Mouse (Mus musculus) left cerebral cortex, postnatal 10 days (tissue): Measurements from ENCODE around the gene Sh3pxd2a. TPM values are rescaled to one million over a fixed set of nuclear protein-coding genes. Genes with fewer than 3 reads are reported as not detected.

Source experiments
- DNase-seq, 2 experiments: peaks; one replicate each; pipeline ENCODE4 v3.0.0; 2021 to 2022; ENCODE audit warnings: low spot score in 2 of 2, mixed read lengths in 1 of 2; ENCODE audit errors: extremely low spot score in 1 of 2
- intact Hi-C: fragments of 180-260 bp; cut with DNase I; formaldehyde crosslinking; loops from one replicate; pipeline ENCODE4 v1.15.1; 2025
- total RNA-seq, 2 experiments: library from RNA; stranded (reverse); gene quantifications; 2 replicates each; pipeline ENCODE4 v1.2.3; 2021

Sh3pxd2a gene
- total RNA-seq, 2 experiments from 2014 or later: 22.8 to 23.4 TPM

DNA sequence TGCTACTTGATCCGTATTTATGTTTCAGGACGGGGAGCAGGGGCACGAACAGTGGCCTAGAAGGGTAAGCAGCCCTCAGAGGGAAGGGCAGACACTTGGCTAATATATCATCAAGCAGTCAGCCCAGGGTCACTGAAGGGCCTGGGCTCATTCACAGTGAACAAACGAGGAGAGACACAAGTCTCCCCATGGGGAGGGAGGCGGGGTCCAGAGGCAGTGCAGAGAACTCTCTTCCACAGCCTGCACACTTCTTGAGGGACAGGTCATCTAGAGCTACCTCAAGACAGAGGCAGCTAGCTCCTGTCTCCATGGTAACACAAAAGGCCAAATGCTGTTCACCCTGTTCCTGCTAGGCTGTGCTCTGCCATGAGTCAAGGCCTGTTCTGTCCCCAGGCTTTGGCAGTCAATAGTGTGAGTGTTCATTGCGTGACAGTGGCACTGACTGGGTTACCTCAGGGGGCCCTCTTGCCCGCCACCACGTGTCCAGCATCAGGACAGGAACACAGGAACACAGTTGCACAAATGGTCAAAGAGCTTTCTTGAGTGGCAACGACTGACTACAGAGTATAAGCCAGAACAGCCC, 101.0 kb downstream of the Sh3pxd2a start:
- DNase-seq: no peak
- intact Hi-C loops: no loop called here

DNA sequence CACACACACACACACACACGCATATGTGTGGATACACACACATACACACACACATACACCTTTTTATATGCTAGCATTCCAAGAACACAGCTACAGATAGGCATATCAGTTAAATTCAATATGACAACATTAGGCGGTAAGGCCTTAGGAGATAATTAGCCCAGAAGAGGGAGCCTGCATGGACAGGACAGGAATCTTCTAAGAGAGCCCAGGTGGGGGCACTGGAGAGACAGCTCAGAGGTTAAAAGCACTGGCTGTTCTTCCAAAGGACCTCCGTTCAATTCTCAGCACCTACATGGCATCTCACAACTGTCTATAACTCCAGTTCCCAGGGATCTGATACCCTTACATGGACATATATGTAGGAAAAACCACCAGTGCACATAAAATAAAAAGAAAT, 103.3 kb downstream of the Sh3pxd2a start:
- intact Hi-C loops: no loop called here
- DNase-seq: no peak

DNA sequence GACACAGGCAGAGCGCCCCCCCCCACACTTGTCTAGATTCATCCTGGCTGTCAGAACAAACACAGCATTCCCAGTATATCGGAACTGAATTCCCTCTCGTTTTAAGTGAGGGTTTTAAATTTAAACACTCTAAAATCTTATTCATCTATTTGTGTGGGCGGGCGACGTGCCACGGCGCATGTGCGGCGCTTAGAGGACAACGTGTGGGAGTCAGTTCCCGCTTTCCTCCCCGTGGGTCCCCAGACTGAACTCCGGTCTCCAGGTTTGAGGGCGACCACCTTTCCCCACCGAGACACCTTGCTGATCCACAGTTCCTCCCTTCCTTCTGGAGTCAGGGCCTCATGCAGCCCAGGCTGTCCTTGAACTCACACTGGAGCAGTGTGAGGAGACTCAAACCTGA, 104.2 kb downstream of the Sh3pxd2a start:
- no peak for DNase-seq
- intact Hi-C loops: no loop called here

DNA sequence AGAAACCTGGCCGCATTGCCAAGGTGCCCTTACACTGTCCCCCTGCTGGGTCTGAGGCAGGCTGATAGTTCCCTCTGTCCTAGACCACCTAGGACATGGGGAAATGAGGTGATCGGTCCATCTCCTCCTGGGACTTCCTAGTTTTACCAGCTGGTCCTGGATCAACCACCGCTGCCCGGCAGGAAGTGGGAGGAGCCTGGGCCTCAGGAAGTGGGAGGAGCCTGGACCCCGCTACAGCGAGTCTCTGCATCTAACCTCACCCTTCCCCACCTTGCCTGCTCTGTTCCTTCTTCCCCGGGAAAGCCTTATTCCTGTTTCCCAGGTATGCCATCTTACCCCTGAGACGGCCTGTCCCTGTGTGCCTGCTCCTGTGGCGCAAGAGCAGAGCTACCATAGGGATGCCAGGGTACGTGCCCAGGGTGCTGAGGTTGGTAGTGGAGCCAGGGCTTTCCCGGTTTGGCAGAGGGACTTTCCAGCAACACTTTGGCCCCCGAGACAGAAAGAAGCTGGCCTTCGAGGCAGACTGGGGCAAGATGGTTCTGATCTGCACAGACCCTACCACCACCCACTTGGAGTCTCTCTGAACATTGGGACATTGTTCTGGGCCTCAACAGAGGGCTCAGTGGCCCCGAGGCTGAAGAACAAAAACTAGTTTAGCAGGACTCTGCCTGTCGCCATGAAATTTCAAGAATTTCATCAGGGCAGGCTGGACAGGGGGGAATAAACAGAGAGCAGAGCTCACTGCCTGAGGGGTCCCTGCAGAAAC, 104.9 kb downstream of the Sh3pxd2a start:
- intact Hi-C loops: loop anchor here (10.0 kb wide), 1 partner anchor 465 kb away; no protein-coding TSS in a partner anchor
- DNase-seq: no peak

DNA sequence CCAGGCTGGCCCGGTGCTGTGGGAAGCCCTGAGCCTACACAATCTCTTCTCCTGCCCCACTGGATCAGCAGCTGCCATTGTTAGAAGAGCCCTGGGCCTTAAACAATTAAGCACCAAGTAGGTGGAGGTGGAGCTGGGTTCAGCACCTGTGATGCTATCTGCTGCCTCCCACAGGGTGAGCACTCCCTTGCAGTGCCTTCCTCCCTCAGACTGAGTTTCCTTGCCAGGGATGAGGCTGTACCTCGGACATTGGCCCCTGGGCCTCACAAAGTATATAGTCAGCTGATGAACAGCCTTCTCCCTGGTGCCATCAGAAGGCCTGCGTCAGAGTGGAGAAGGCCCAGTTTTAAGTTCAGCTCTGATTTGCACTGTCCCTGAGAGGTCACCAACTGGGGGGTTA, 106.9 kb downstream of the Sh3pxd2a start:
- no peak for DNase-seq
- intact Hi-C loops: loop anchor here (2.0 to 10.0 kb wide), 2 partner anchors 108 to 468 kb away; partner anchors contain the start of gene Sh3pxd2a

DNA sequence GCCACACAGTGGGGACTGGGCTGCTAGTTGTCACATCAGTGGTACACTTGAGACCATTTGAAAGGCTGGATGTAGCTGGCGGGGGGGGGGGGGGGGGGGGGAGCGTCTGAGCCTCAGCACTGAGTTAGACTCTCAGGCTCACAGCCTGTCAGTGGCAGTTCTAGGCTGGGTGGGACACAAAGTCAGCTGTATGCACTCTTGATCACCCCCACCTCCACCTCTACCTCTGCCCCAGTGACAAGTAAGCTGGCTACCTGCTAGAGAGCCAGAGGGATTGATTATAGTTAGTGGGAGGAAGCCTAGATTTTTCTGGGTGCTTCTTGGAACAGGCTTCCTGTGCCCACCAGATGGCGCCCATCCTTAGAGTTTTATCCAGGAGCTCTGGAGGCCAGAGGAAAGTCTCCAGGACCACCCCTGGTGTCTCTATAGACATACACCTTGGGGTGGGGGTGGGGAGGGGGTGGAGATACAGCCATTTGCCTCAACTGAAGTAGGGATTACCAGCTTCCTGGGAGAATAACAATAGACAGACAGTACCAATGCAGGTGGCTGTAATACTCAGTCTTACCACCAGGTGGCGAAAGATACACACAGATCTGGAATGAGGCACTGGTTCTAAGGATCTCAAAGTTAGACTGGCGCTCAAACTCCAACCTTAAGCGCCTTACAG, 107.9 kb downstream of the Sh3pxd2a start:
- intact Hi-C loops: loop anchor here (1.0 to 10.0 kb wide), 3 partner anchors 108 to 468 kb away; partner anchors contain the start of gene Sh3pxd2a
- peak; percentile 77 to 80 for DNase-seq

DNA sequence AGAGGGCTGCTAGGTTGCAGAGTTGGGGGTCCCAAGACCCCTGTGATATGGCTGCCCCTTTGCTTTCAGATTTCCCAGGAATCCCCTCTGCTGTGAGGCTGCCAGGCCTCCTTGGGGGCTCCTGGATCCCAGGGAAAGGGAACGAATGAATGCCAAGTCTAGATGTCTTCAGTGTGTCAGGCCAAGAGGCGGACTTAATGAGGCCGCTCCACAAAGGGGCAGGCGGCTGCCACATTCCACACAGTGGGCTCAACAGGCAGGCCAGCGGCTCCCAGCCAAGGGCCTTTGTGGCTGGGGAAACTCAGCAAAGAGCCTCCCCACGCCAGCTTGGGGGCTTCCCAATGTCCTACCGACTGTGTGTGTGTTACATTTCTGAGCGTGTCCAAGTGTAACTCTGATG, 109.7 kb downstream of the Sh3pxd2a start:
- intact Hi-C loops: loop anchor here (10.0 kb wide), 1 partner anchor 470 kb away; no protein-coding TSS in a partner anchor
- DNase-seq: peak in 1 of 2 experiments; percentile 36

DNA sequence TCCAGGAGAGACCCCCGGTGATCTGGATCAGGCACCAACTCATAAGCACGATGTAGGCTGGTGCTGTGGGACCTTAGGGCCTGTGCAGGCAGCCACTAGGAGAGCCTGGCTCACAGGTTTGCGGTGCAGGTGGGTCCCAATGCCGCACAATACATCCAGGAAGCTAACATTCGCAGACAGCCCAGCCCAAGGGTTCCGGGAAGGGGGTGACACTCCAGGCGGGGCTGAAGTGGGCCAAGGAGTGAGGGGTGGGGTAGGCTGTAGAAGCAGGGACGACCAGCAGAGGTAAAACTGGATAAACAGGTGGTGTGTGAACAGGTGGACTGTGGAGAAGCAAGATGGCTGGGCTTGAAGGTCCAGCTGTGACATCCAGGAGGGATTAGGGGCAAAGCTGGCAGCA, 115.2 kb downstream of the Sh3pxd2a start:
- no peak for DNase-seq
- intact Hi-C loops: no loop called here

DNA sequence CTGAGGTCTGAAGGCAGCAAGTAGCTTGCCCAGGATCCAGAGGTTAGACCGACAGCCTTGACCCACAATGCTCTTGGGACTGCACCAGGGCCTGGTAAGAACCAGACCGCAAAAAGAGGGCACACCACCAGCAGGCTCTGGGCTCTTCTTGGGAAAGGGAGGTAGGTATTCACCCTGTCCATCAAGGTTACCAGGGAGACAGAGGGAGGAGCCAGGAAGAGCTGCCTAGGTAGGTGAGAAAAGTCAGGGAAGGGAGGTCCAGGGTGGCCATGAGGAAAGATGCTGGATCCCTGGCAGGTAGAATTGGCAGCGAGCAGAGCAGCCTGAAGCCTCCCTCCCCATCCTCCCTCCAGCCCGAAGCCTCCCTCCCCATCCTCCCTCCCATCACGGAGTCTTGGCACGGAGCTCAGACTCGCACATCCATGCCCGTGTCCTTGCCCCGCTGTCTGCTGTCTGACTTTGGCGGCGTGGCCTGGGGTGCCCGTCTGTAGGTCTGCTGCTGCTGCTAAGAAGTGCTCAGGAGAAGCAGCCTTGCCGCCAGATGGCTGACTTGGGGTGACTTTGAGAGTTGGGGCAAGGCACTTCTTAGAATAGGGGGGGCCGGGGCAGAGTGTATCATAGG, 115.7 kb downstream of the Sh3pxd2a start:
- intact Hi-C loops: no loop called here
- DNase-seq: no peak

DNA sequence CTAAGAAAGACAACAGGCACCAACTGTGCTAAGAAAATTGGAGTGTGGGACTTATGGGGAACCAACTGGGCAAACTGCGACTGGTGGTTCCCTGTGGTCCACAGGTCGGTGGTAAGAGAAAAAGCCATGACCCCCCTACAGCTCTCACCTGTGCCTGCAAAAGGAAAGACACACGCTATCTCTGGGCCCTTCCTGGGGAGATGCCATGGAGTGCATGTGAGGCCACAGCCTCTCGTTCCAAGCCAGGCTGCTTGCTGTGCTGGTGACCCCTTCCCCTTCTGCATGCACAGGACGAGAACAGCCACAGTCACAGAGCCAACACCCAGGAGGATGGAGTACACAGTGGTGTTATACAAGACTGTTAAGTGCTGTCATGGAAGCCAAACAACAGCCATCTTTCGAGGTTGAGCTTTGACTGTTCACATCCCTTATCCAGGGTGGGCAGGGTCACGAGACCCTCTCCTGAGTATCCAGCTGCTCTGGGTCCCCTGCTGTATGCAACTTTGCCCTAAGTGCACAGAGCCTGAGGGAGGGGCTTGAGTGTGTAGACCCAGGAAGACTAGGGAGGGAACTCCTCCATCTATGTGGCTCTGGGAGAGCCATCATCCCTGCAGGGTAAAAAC, 117.1 kb downstream of the Sh3pxd2a start:
- intact Hi-C loops: no loop called here
- DNase-seq: no peak

DNA sequence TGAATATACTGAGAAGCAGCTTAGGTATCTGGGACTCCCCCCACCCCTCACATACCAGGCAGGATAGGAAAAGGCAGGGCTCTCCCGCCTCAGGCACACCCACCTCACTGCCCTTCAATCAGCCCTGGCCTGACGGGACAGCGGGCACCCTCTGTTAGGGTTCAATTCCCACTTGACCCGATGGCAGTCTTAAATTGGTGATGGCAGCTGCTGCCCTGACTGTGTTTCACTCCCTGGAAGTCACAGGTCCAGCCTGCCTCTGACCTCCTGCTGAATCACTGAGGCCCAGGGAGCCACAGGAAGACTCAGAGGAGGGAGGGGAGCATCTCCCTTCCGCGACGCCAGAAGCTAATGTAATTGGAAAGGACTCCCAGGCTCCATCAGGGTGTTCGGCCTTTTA, 117.6 kb downstream of the Sh3pxd2a start:
- DNase-seq: no peak
- intact Hi-C loops: no loop called here

DNA sequence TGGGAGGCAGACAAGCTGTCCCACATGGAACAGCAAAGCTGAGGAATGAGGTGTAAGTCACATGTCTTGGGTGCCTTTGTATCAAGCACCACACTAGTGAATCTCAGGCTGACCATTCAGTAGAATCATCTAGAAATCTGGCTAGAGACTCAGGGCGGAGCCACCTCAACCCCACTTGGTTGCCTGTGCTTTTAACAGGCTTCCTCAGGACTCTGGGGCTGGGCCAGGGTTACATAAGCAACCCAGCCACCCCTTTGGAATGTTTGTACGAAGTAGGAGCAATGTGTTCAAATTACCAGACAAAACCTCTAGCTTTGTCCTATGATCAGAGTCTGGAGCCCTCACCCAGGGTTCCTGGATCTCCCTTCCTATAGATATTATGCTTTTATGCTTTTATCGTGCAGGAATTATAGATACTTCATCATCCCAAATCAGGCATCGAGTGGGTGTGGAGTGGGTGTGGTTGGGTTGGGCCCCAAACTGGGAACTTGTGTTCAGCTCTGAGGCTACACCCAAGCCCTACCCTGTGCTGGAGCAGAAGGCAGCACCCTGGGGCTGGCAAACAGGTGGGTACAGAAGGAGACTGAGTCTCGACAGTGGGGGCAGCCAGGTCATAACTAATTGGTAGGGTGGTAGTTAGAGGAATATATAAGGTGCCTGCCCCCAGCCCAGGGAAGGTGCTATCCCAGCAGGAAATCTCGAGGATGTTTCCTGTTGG, 118.2 kb downstream of the Sh3pxd2a start:
- no peak for DNase-seq
- intact Hi-C loops: no loop called here

DNA sequence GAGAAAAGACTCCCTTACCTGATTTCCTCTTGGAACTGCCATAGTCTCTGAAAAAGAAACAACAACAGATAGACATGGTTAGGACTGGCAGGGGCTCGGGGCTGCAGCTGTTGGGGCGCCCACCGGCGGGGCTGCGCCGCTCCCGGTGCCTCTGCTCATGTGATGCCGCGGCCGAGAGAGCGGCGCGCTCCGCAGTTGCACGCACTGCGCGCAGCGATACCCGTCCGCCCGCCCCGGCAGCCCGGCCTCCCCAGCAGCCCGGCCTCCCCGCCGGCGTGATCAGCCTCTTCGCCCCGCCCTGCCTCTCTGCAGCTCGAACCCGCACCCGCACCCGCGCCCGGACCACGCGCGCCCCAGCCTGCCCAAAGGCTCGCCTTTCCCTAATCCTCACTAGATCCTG, 120.8 kb downstream of the Sh3pxd2a start:
- intact Hi-C loops: no loop called here
- peak in 1 of 2 experiments; percentile 62 for DNase-seq

DNA sequence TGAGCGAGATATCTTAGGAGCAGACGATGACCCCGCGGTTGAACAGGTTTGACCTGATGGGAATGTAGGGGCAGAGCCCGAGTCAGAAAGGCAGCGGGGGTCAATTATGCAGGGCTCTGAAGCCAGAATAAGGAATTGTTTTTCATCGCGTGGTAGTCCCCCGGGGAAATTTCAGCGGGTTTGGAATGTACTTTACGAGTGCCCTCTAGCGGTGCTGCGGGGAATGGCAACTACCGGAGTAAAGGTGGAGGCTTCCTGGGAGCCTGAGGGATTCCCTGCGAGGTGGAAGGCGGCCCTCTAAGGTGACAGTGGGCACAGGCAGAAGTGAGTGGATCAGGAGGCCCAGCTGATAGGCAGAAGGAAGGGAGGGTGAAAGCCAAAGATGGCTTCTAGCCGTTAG, 125.0 kb downstream of the Sh3pxd2a start:
- intact Hi-C loops: loop anchor here (2.0 kb wide), 2 partner anchors 74 to 160 kb away; partner anchors contain the start of gene Neurl1a
- DNase-seq: peak; percentile 76 to 81

DNA sequence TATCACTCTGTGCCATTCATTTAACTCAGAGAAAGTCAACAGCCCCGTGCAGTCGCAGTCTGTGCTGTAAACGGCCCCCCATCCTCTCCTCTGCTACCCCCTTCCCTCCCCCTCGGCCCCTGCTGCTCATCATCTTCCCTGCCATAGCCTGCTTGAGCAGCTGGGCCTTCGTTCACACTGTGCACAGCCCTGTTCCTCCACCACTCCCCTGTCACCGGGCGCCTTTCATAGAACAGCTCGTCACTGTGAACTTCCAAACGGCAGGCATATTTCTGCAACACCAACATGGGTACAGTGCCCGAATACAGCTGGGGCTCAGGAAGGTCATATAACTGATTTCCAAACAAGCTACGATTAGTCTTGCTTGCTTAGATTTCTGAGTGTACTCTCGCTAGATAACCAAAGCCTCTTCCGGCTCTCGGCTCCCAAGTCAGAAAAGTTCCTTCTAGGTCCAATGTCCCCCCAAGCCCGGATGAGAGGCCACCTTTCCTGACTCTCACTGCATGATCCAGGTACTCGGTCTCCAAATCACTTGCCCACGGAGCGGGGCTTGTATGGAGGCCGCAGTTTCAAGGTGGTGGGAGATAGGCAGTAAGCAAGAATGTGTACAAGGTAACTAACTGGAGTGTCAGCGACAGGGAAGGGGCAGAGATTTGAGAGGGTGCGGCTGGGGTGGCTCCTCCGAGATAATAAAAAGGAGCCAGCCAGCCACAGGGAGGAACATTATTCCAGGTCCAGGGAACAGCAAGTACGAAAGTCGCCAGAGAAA, 125.6 kb downstream of the Sh3pxd2a start:
- intact Hi-C loops: loop anchor here (2.0 kb wide), 2 partner anchors 74 to 160 kb away; partner anchors contain the start of gene Neurl1a
- DNase-seq: no peak

DNA sequence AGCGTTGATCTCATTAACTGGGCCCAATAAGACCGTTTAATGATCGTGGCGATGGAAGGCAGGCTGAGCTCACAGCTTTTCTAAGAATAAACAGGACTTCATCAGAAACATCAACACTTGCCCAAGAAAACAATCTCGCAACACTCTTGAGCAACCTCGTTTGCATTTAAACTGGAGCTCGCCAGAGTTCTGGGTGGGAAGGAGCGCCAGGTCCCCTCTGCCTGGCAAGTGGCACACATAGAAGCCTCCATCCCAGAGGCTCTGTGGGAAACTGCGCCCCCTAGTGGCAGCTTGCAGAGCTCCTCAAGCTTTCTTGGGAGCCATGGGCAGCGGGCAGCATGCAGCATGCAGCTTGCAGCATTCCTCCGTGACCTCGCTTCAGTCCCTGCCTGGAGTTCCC, 126.5 kb downstream of the Sh3pxd2a start:
- peak; percentile 85 to 92 for DNase-seq
- intact Hi-C loops: loop anchor here (2.0 kb wide), 2 partner anchors 73 to 159 kb away; partner anchors contain the start of gene Neurl1a

DNA sequence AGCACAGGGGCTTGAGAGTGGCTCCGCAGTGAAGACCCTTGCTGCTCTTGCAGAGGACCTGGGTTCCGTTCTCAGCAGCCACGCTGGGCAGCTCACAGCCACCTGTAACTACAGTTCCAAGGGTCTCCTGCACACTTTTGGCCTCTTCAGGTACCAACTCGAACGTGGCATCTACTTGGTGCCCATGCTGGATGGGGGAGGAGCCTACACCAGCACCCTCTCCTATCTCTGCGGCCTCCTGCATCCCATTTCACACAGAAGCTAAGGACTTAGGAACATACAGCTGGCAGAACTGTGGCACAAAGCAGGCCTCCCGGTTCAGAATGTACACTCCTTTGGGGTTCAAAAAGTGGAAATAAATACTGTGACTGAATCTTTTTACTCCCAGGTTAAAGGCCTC, 127.0 kb downstream of the Sh3pxd2a start:
- intact Hi-C loops: no loop called here
- no peak for DNase-seq
